Mouse (Mus musculus) intestine, postnatal 0 days (tissue): ENCODE data around the gene Kif21a. TPM values are rescaled to one million over a fixed set of nuclear protein-coding genes. Genes with fewer than 3 reads are reported as not detected.
A peak's percentile ranks its signal among the peaks of the same experiment; 100 is the strongest.

Experiments used
- ATAC-seq: fragments of 200-750 bp; cut with Nextera tagmentation; 2 replicates; pipeline ENCODE4 v1.8.0; 2017; ENCODE audit warnings: mild to moderate bottlenecking, moderate TSS enrichment, moderate library complexity
- H3K27ac ChIP-seq: fragments of 300-500 bp; sonication (generic); 2 replicates; pipeline ENCODE4 v1.5.1; 2014; ENCODE audit warnings: mild to moderate bottlenecking, low read depth, low read length, moderate library complexity
- H3K27me3 ChIP-seq: fragments of 300-500 bp; sonication (generic); replicated peaks from 2 replicates; pipeline ENCODE4 v1.6.1; 2014; ENCODE audit warnings: low read length, mixed read lengths; ENCODE audit not compliant: control insufficient read depth, insufficient read depth
- H3K36me3 ChIP-seq: fragments of 300-500 bp; sonication (generic); 2 replicates; pipeline ENCODE4 v1.6.1; 2014; ENCODE audit warnings: mild to moderate bottlenecking, moderate library complexity; ENCODE audit not compliant: control insufficient read depth, insufficient read depth
- H3K4me1 ChIP-seq: fragments of 300-500 bp; sonication (generic); replicated peaks from 2 replicates; pipeline ENCODE4 v1.6.1; 2014; ENCODE audit warnings: antibody characterized with exemption, low read length, mixed read lengths; ENCODE audit not compliant: control insufficient read depth, insufficient read depth
- H3K4me2 ChIP-seq: fragments of 300-500 bp; sonication (generic); replicated peaks from 2 replicates; pipeline ENCODE4 v1.6.1; 2014; ENCODE audit warnings: low read depth, mild to moderate bottlenecking, moderate library complexity
- H3K4me3 ChIP-seq: fragments of 300-500 bp; sonication (generic); 2 replicates; pipeline ENCODE4 v1.5.1; 2014; ENCODE audit warnings: low read depth, low read length
- H3K9ac ChIP-seq: fragments of 300-500 bp; sonication (generic); 2 replicates; pipeline ENCODE4 v1.6.1; 2014; ENCODE audit warnings: mild to moderate bottlenecking, low read depth, low read length
- H3K9me3 ChIP-seq: fragments of 300-500 bp; sonication (generic); 2 replicates; pipeline ENCODE4 v1.6.1; 2016; ENCODE audit warnings: mixed run types; ENCODE audit not compliant: control insufficient read depth
- CTCF ChIP-seq: sonication (generic); IDR thresholded peaks from 2 replicates; pipeline ENCODE4 v1.5.1; 2016; ENCODE audit warnings: low read depth, mild to moderate bottlenecking, control low read depth, antibody characterized with exemption, moderate library complexity
- WGBS: fragments of 180-500 bp; shearing (Covaris S2); extraction: QIAGEN DNeasy Blood & Tissue Kit; methylation state at CpG from one replicate; pipeline ENCODE4 v1.1.7; 2014; 5-methylcytosine and 5-hydroxymethylcytosine counted together
- polyA plus RNA-seq: library from polyadenylated mRNA; unstranded; fragments of >200 nt; fragmentation: Nextera tagmentation; extraction: Ambion mirVana; gene quantifications from 2 replicates; pipeline ENCODE4 v1.2.1, GENCODE M21; 2015

Gene Kif21a
- polyA plus RNA-seq, 1 experiment from 2014 or later = 13.3 TPM

- no peaks in the 10 kb centered on the region for H3K36me3 ChIP-seq
- no peak for TF ChIP-seq CTCF
- H3K9ac ChIP-seq = no peak overlapping the region
- H3K4me3 ChIP-seq = no peak overlapping the region
- WGBS = 87% methylated on average over 12 of the region's 12 CpGs
- ATAC-seq = no peak
- no peaks in the 10 kb centered on the region for H3K27me3 ChIP-seq
- no peak overlapping the region for H3K27ac ChIP-seq
- no peak overlapping the region for H3K4me2 ChIP-seq
- H3K9me3 ChIP-seq = no peaks in the 10 kb centered on the region
- no peaks in the 10 kb centered on the region for H3K4me1 ChIP-seq
Observed at GRCm38 (mm10) chr15:91064310-91064826, 14.6 kb upstream of the Kif21a start.

DNA sequence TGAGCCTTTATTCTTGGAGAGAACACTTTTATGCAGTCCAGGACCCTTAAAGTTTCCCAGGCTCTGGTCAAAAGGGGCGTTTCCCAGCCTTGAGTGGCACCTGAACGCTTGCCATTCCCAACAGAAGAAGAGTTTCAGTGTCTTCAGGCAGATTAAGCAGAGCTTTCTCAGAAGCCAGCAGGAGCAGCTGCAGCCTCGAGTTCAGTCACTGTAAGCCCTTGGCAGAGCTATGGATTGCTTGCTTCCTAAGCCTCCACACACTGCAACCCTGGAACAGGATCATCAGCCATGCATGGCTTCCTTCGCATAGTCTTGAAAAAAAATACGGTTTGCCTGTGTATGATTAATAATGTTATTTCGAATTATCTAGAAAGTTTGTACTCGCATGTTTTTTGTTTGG is 14.1 kb upstream of the Kif21a start:
- no peaks in the 10 kb centered on the region for H3K9me3 ChIP-seq
- H3K4me1 ChIP-seq = no peaks in the 10 kb centered on the region
- H3K4me3 ChIP-seq = no peak overlapping the region
- WGBS = 66% methylated on average over 7 of the region's 7 CpGs
- TF ChIP-seq CTCF = no peak
- H3K27ac ChIP-seq = no peak overlapping the region
- H3K27me3 ChIP-seq = no peaks in the 10 kb centered on the region
- H3K4me2 ChIP-seq = no peak overlapping the region
- no peak for ATAC-seq
- no peaks in the 10 kb centered on the region for H3K36me3 ChIP-seq
- H3K9ac ChIP-seq = no peak overlapping the region

DNA sequence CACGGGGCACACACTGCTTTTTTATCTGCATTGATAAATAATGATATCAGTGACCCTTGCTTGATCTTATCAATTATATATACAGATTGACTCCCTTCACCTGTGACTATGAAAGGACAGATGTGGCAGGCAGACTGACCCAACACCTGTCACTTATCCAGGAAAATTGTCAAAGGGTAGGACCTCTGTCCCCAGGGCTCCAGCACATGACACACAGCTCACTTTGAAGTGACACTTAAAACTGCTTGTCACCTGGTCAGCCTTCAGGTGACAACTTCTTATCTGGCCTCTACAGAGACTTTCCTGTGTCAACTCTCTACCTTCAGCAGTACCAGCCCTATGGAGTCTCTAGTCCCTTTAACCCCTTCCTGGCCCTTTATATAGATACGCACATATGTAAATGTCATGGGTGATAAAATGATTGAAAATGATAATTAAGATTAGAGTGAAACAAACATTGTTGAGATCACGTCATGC is 7.2 kb upstream of the Kif21a start:
- no peaks in the 10 kb centered on the region for H3K27me3 ChIP-seq
- H3K4me3 ChIP-seq = no peak overlapping the region
- ATAC-seq = no peak
- no peak for TF ChIP-seq CTCF
- no peak overlapping the region for H3K9ac ChIP-seq
- H3K27ac ChIP-seq = no peak overlapping the region
- H3K36me3 ChIP-seq = no peaks in the 10 kb centered on the region
- no peaks in the 10 kb centered on the region for H3K9me3 ChIP-seq
- WGBS = 52% methylated on average over 3 of the region's 3 CpGs
- H3K4me2 ChIP-seq = no peak overlapping the region
- no peaks in the 10 kb centered on the region for H3K4me1 ChIP-seq

GRCm38 (mm10) chr15:91056176-91056865 is 6.6 kb upstream of the Kif21a start:
- Histone ChIP-seq H3K9ac (no peak overlapping the region), H3K36me3 (no peaks in the 10 kb centered on the region), H3K4me3 (no peak overlapping the region), H3K9me3 (no peaks in the 10 kb centered on the region), H3K4me2 (no peak overlapping the region), H3K27ac (no peak overlapping the region), H3K27me3 (no peaks in the 10 kb centered on the region), H3K4me1 (no peaks in the 10 kb centered on the region)
- WGBS = 57% methylated on average over 5 of the region's 5 CpGs
- no peak for TF ChIP-seq CTCF
- ATAC-seq = no peak

- no peak for TF ChIP-seq CTCF
- ATAC-seq = peak; percentile 32; the same call in 1 of the 2 replicates
- Histone ChIP-seq H3K27me3 (no peaks in the 10 kb centered on the region), H3K36me3 (no peaks in the 10 kb centered on the region), H3K9me3 (no peaks in the 10 kb centered on the region), H3K27ac (peak overlapping the region; percentile 88), H3K4me3 (peak overlapping the region; percentile 86), H3K9ac (peak overlapping the region; percentile 79), H3K4me2 (peak overlapping the region; percentile 97), H3K4me1 (no peaks in the 10 kb centered on the region)
- WGBS = under 1% methylated on average over 46 of the region's 47 CpGs
Observed at GRCm38 (mm10) chr15:91048951-91049495, 725 bp downstream of the Kif21a start.

DNA sequence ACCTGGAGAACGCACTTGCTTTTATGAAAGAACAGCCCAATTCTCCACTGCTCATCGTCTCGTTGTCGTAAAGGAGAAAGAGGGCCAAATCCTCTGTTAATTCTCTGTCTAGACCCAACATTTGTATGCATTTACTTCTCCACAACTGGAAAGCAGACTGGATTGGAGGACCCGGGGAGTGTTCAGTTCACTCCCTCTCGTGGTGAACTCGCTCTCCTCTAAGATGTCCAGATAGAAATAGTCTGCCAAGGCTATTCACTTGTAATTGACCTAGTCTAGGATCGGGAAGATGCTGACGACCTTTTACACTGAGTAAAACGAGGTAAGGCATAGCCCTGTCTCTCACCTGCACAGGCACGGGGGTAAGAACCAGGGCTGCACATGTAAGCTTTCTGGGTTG is 2.1 kb downstream of the Kif21a start:
- Histone ChIP-seq H3K27me3 (no peaks in the 10 kb centered on the region), H3K4me2 (no peak overlapping the region), H3K36me3 (no peaks in the 10 kb centered on the region), H3K27ac (no peak overlapping the region), H3K4me3 (no peak overlapping the region), H3K9me3 (no peaks in the 10 kb centered on the region), H3K4me1 (no peaks in the 10 kb centered on the region), H3K9ac (no peak overlapping the region)
- no peak for TF ChIP-seq CTCF
- no peak for ATAC-seq
- WGBS = 83% methylated on average over 11 of the region's 11 CpGs
